Comparison of ENCODE assay signal across 8 mouse cellular contexts in the genomic region with DNA sequence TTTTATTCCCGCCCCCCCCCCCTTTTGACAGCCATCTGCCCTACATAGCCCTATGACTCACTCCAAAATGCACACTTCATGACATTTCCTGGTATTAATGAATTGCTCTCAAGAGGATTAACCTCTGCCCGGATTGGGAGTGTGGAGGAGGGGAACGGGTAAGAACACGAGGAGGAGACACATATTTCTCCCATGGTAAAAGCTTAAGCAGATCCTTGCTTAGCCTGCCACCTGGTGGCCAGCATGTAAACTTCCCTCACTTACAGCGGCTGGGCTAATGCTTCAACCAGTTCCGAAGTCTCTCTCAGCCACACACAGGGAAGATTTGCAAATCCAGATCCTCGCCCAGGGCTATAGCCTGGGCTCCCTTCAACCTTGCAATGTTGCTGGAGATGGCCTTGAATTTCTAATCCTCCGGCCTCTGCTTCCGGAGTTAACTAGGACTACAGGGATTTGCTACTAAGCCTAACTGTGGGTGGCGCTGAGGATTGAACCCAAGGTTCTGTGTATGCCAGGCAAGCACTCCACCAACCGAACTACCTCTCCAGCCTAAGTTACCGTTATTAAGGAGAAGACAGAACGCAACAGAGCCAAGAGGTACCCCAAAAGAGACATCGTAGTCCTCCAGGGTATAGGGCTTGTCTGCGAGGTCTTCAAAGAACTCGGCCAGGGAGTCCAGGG. TPM values are rescaled to one million over a fixed set of nuclear protein-coding genes. Genes with fewer than 3 reads are reported as not detected.
A peak's percentile ranks its signal among the peaks of the same experiment; 100 is the strongest.
DNase-seq lines count a peak whose midpoint lies in the region; ATAC-seq and TF ChIP-seq lines count a peak whose summit lies in the region.

No protein-coding gene starts in this region.

- H3K9ac ChIP-seq in lung, embryonic 14.5 days = no peak overlapping the region

- peak overlapping the region; percentile 35; the same call in 1 of the 2 replicates for H3K4me2 ChIP-seq in lung, embryonic 14.5 days

- DNase-seq in MN1 (ENCODE audit: low spot score) = peak; percentile 80
- DNase-seq in cerebellum, adult 8-10 months = peak; percentile 76
- DNase-seq in forelimb bud, embryonic 11.5 days (ENCODE audit: low read depth, low spot score) = peak; percentile 90
- DNase-seq in heart, postnatal 4 days = peak; percentile 88
- peak; percentile 60 to 69 for DNase-seq in layer of hippocampus, adult 8-10 months (ENCODE audit: low spot score in 2 of 2)
- DNase-seq in lung, embryonic 14.5 days = peak; percentile 94
- DNase-seq in ovary, adult 18-20 months (ENCODE audit: low spot score) = peak; percentile 60
- peak; percentile 74 for DNase-seq in thymus, postnatal 0 days (ENCODE audit: low spot score)

- H3K36me3 ChIP-seq in lung, embryonic 14.5 days (ENCODE audit: insufficient read depth) = peaks cover 25% of the 10 kb centered on the region

- peak; percentile 86 for ATAC-seq in lung, embryonic 14.5 days (ENCODE audit: insufficient read depth)

- WGBS in lung, embryonic 14.5 days = 41% methylated on average over 16 of the region's 16 CpGs

- peaks cover 3% of the 10 kb centered on the region; the same call in 1 of the 2 replicates for H3K4me1 ChIP-seq in lung, embryonic 14.5 days (ENCODE audit: insufficient read depth)

- no peaks in the 10 kb centered on the region for H3K9me3 ChIP-seq in lung, embryonic 14.5 days (ENCODE audit: low read depth, low read length)

- no peaks in the 10 kb centered on the region for H3K27me3 ChIP-seq in lung, embryonic 14.5 days (ENCODE audit: insufficient read depth, low read length)

- no peak overlapping the region for H3K4me3 ChIP-seq in lung, embryonic 14.5 days (ENCODE audit: low read depth, low read length)

- H3K27ac ChIP-seq in lung, embryonic 14.5 days (ENCODE audit: low read depth) = no peak overlapping the region

- TF ChIP-seq CTCF in lung, embryonic 14.5 days (IDR thresholded peaks at IDR 0.05; ENCODE audit: low read depth) = peak; percentile 93

RNA-seq across cellular contexts. Expression of gene Fxn, which starts 8.5 kb away (rescaled TPM):
- total RNA-seq in heart, postnatal 4 days (2021) = 10 to 100 TPM; 39.3 to 41.2 TPM
- total RNA-seq in layer of hippocampus, adult 8-10 months (2022) = 1 to 10 TPM; 7.4 to 9.5 (median 8.6) TPM
- 51.2 and 52.9 TPM in 2 replicates for polyA plus RNA-seq in lung, embryonic 14.5 days (2014; fragmentation: Nextera tagmentation; extraction: Ambion mirVana)
- 72.7 and 74.5 TPM in 2 replicates for polyA plus RNA-seq in thymus, postnatal 0 days (2015; fragmentation: Nextera tagmentation; extraction: Ambion mirVana)

RNA-seq across cellular contexts. Expression of gene Tjp2, which starts 47.1 kb away (rescaled TPM):
- total RNA-seq in heart, postnatal 4 days (2021) = 10 to 100 TPM; 36.9 to 37.7 TPM
- total RNA-seq in layer of hippocampus, adult 8-10 months (2022) = 10 to 100 TPM; 17.7 to 25.5 (median 23.1) TPM
- 38.5 and 40.0 TPM in 2 replicates for polyA plus RNA-seq in lung, embryonic 14.5 days (2014; fragmentation: Nextera tagmentation; extraction: Ambion mirVana)
- polyA plus RNA-seq in thymus, postnatal 0 days (2015; fragmentation: Nextera tagmentation; extraction: Ambion mirVana) = 9.4 and 9.5 TPM in 2 replicates
